Mouse (Mus musculus): ENCODE measurements around the gene Vpreb3. TPM values are rescaled to one million over a fixed set of nuclear protein-coding genes. Genes with fewer than 3 reads are reported as not detected.

Vpreb3 gene
- polyA plus RNA-seq, 1 experiment from 2014 or later, result 0.57 TPM

- no peak for ATAC-seq (ENCODE audit: low FRiP score)
- 86% methylated on average over 7 of the region's 7 CpGs for WGBS
- H3K27ac ChIP-seq, result no peak overlapping the region
- peaks cover 58% of the 10 kb centered on the region for H3K36me3 ChIP-seq
- H3K4me2 ChIP-seq, result no peak overlapping the region
- no peaks in the 10 kb centered on the region for H3K27me3 ChIP-seq
- H3K4me1 ChIP-seq (replicated peaks), result peaks cover 48% of the 10 kb centered on the region
- no peak overlapping the region for H3K9ac ChIP-seq
- no peak overlapping the region for H3K4me3 ChIP-seq
- H3K9me3 ChIP-seq, result no peaks in the 10 kb centered on the region
Observed at GRCm38 (mm10) chr10:75915557-75915956, 27.3 kb upstream of the Vpreb3 start.

GRCm38 (mm10) chr10:75916840-75917239 is 26.0 kb upstream of the Vpreb3 start:
- H3K4me1 ChIP-seq (replicated peaks), result peaks cover 50% of the 10 kb centered on the region
- no peaks in the 10 kb centered on the region for H3K9me3 ChIP-seq
- H3K4me2 ChIP-seq, result no peak overlapping the region
- 79% methylated on average over 8 of the region's 8 CpGs for WGBS
- H3K9ac ChIP-seq, result no peak overlapping the region
- no peaks in the 10 kb centered on the region for H3K27me3 ChIP-seq
- no peak overlapping the region for H3K4me3 ChIP-seq
- H3K36me3 ChIP-seq, result peaks cover 45% of the 10 kb centered on the region
- ATAC-seq (ENCODE audit: low FRiP score), result no peak
- 0 out of 2 replicates have a peak overlapping the region, but pooled peaks have one; percentile 12 for H3K27ac ChIP-seq

- Histone ChIP-seq H3K36me3 (peaks cover 34% of the 10 kb centered on the region), H3K9ac (peak overlapping the region; percentile 46; the same call in 1 of the 2 replicates), H3K9me3 (no peaks in the 10 kb centered on the region), H3K27ac (peak overlapping the region; percentile 20; the same call in 1 of the 2 replicates), H3K4me2 (peak overlapping the region; percentile 81), H3K4me1 (replicated peaks) (peaks cover 66% of the 10 kb centered on the region), H3K4me3 (peak overlapping the region; percentile 11), H3K27me3 (no peaks in the 10 kb centered on the region)
- ATAC-seq (ENCODE audit: low FRiP score), result no peak
- WGBS, result 81% methylated on average over 5 of the region's 5 CpGs
Observed at GRCm38 (mm10) chr10:75919026-75919425, 23.8 kb upstream of the Vpreb3 start.

- Histone ChIP-seq H3K4me2 (peak within 1 kb of the TSS; percentile 81), H3K9me3 (no peaks in the 10 kb centered on the region), H3K9ac (peak within 1 kb of the TSS; percentile 98), H3K36me3 (peaks cover 31% of the 10 kb centered on the region), H3K4me3 (peak within 1 kb of the TSS; percentile 93), H3K27ac (peak within 1 kb of the TSS; percentile 99), H3K27me3 (no peaks in the 10 kb centered on the region), H3K4me1 (replicated peaks) (peaks cover 61% of the 10 kb centered on the region)
- peak; percentile 89 for ATAC-seq (ENCODE audit: low FRiP score)
- under 1% methylated on average over 75 of the region's 76 CpGs for WGBS
Observed at GRCm38 (mm10) chr10:75921026-75921725, 21.7 kb upstream of the Vpreb3 start, which contains the start of gene Smarcb1. Smarcb1 (minus strand) TSS chr10:75921617.

- H3K27ac ChIP-seq, result peak overlapping the region; percentile 99
- peak overlapping the region; percentile 81 for H3K4me2 ChIP-seq
- peaks cover 54% of the 10 kb centered on the region for H3K4me1 ChIP-seq (replicated peaks)
- no peaks in the 10 kb centered on the region for H3K27me3 ChIP-seq
- WGBS, result 5% methylated on average over 22 of the region's 22 CpGs
- H3K9me3 ChIP-seq, result no peaks in the 10 kb centered on the region
- H3K4me3 ChIP-seq, result peak overlapping the region; percentile 93
- ATAC-seq (ENCODE audit: low FRiP score), result peak; percentile 49
- H3K36me3 ChIP-seq, result peaks cover 31% of the 10 kb centered on the region
- peak overlapping the region; percentile 98 for H3K9ac ChIP-seq
Observed at GRCm38 (mm10) chr10:75921726-75922560, 20.9 kb upstream of the Vpreb3 start.

GRCm38 (mm10) chr10:75924324-75924723 is 18.5 kb upstream of the Vpreb3 start:
- ATAC-seq (ENCODE audit: low FRiP score), result no peak
- WGBS, result 60% methylated on average over 2 of the region's 2 CpGs
- Histone ChIP-seq H3K27ac (no peak overlapping the region), H3K9ac (no peak overlapping the region), H3K4me3 (no peak overlapping the region), H3K9me3 (no peaks in the 10 kb centered on the region), H3K36me3 (peaks cover 40% of the 10 kb centered on the region), H3K4me1 (replicated peaks) (peaks cover 30% of the 10 kb centered on the region), H3K27me3 (0 out of 2 replicates have a peak, but pooled peaks cover 2% of the 10 kb centered on the region), H3K4me2 (no peak overlapping the region)

- Histone ChIP-seq H3K4me1 (replicated peaks) (peaks cover 31% of the 10 kb centered on the region), H3K4me2 (no peak overlapping the region), H3K27me3 (peaks cover 20% of the 10 kb centered on the region; the same call in 1 of the 2 replicates), H3K4me3 (no peak overlapping the region), H3K9ac (no peak overlapping the region), H3K9me3 (no peaks in the 10 kb centered on the region), H3K36me3 (peaks cover 40% of the 10 kb centered on the region), H3K27ac (no peak overlapping the region)
- no peak for ATAC-seq (ENCODE audit: low FRiP score)
- 78% methylated on average over 13 of the region's 13 CpGs for WGBS
Observed at GRCm38 (mm10) chr10:75926396-75926795, 16.5 kb upstream of the Vpreb3 start.

GRCm38 (mm10) chr10:75930304-75930703 is 12.6 kb upstream of the Vpreb3 start:
- H3K4me1 ChIP-seq (replicated peaks), result peaks cover 36% of the 10 kb centered on the region
- H3K27ac ChIP-seq, result no peak overlapping the region
- no peaks in the 10 kb centered on the region for H3K9me3 ChIP-seq
- H3K4me3 ChIP-seq, result peak overlapping the region; percentile 51
- peaks cover 41% of the 10 kb centered on the region for H3K27me3 ChIP-seq
- peaks cover 24% of the 10 kb centered on the region for H3K36me3 ChIP-seq
- peak overlapping the region; percentile 93 for H3K4me2 ChIP-seq
- 20% methylated on average over 6 of the region's 6 CpGs for WGBS
- H3K9ac ChIP-seq, result no peak overlapping the region
- no peak for ATAC-seq (ENCODE audit: low FRiP score)

- Histone ChIP-seq H3K27ac (no peak overlapping the region), H3K4me1 (replicated peaks) (peaks cover 46% of the 10 kb centered on the region), H3K27me3 (peaks cover 50% of the 10 kb centered on the region), H3K4me3 (peak overlapping the region; percentile 51), H3K9ac (peak overlapping the region; percentile 87), H3K9me3 (no peaks in the 10 kb centered on the region), H3K36me3 (peaks cover 16% of the 10 kb centered on the region), H3K4me2 (peak overlapping the region; percentile 93)
- WGBS, result 24% methylated on average over 7 of the region's 7 CpGs
- ATAC-seq (ENCODE audit: low FRiP score), result no peak
Observed at GRCm38 (mm10) chr10:75931311-75931710, 11.5 kb upstream of the Vpreb3 start.

GRCm38 (mm10) chr10:75932081-75932678 is 10.7 kb upstream of the Vpreb3 start:
- peak overlapping the region; percentile 93 for H3K4me2 ChIP-seq
- H3K4me1 ChIP-seq (replicated peaks), result peaks cover 48% of the 10 kb centered on the region
- ATAC-seq (ENCODE audit: low FRiP score), result peak; percentile 37
- no peaks in the 10 kb centered on the region for H3K9me3 ChIP-seq
- WGBS, result 1% methylated on average over 22 of the region's 44 CpGs
- peak overlapping the region; percentile 51 for H3K4me3 ChIP-seq
- peaks cover 59% of the 10 kb centered on the region for H3K27me3 ChIP-seq
- peak overlapping the region; percentile 40; the same call in 1 of the 2 replicates for H3K27ac ChIP-seq
- H3K36me3 ChIP-seq, result peaks cover 9% of the 10 kb centered on the region; the same call in 1 of the 2 replicates
- peak overlapping the region; percentile 87 for H3K9ac ChIP-seq

- peaks cover 56% of the 10 kb centered on the region for H3K4me1 ChIP-seq (replicated peaks)
- H3K4me2 ChIP-seq, result peak within 1 kb of the TSS; percentile 93
- H3K36me3 ChIP-seq, result peaks cover 3% of the 10 kb centered on the region; the same call in 1 of the 2 replicates
- H3K9me3 ChIP-seq, result no peaks in the 10 kb centered on the region
- peak within 1 kb of the TSS; percentile 87 for H3K9ac ChIP-seq
- H3K4me3 ChIP-seq, result peak within 1 kb of the TSS; percentile 51
- 21% methylated on average over 6 of the region's 6 CpGs for WGBS
- peaks cover 66% of the 10 kb centered on the region for H3K27me3 ChIP-seq
- H3K27ac ChIP-seq, result peak within 1 kb of the TSS; percentile 40; the same call in 1 of the 2 replicates
- no peak for ATAC-seq (ENCODE audit: low FRiP score)
Observed at GRCm38 (mm10) chr10:75932891-75933290, 10.0 kb upstream of the Vpreb3 start, which contains the start of gene Chchd10. Chchd10 (plus strand) TSS chr10:75933130.

GRCm38 (mm10) chr10:75934991-75935390 is 7.9 kb upstream of the Vpreb3 start:
- H3K4me1 ChIP-seq (replicated peaks), result peaks cover 54% of the 10 kb centered on the region
- H3K4me3 ChIP-seq, result peak overlapping the region; percentile 57
- H3K36me3 ChIP-seq, result no peaks in the 10 kb centered on the region
- H3K9ac ChIP-seq, result no peak overlapping the region
- H3K4me2 ChIP-seq, result peak overlapping the region; percentile 90
- H3K27ac ChIP-seq, result no peak overlapping the region
- no peaks in the 10 kb centered on the region for H3K9me3 ChIP-seq
- WGBS, result 53% methylated on average over 1 of the region's 1 CpGs
- ATAC-seq (ENCODE audit: low FRiP score), result no peak
- H3K27me3 ChIP-seq, result peaks cover 69% of the 10 kb centered on the region

Measured in hindbrain, embryonic 13.5 days (tissue).